Mouse (Mus musculus): Measurements from ENCODE around the gene Nr1d1. TPM values are rescaled to one million over a fixed set of nuclear protein-coding genes. Genes with fewer than 3 reads are reported as not detected.

Nr1d1 gene
- polyA plus RNA-seq, 1 experiment from 2014 or later, result 3.5 TPM

- no peak overlapping the region for H3K9ac ChIP-seq (ENCODE audit: low read depth, low read length)
- DNase-seq (ENCODE audit: low spot score) (no peak), ATAC-seq (replicated peaks; ENCODE audit: low FRiP score, low read depth) (no peak)
- no peak overlapping the region for H3K4me2 ChIP-seq (ENCODE audit: low read length)
- H3K9me3 ChIP-seq (replicated peaks; ENCODE audit: low read length), result no peaks in the 10 kb centered on the region
- TF ChIP-seq CTCF (IDR thresholded peaks at IDR 0.05; ENCODE audit: low read depth), result no peak
- peak overlapping the region; percentile 95 for H3K27ac ChIP-seq
- no peaks in the 10 kb centered on the region for H3K36me3 ChIP-seq (ENCODE audit: insufficient read depth, low read length)
- H3K4me1 ChIP-seq (replicated peaks; ENCODE audit: insufficient read depth, low read length), result peaks cover 67% of the 10 kb centered on the region
- H3K4me3 ChIP-seq (replicated peaks; ENCODE audit: low read depth, low read length), result no peak overlapping the region
- H3K27me3 ChIP-seq (ENCODE audit: insufficient read depth, low read length), result no peaks in the 10 kb centered on the region
Measured at GRCm38 (mm10) chr11:98777888-98778287, 2.8 kb upstream of the Nr1d1 start.

- Histone ChIP-seq H3K27me3 (ENCODE audit: insufficient read depth, low read length) (no peaks in the 10 kb centered on the region), H3K4me3 (replicated peaks; ENCODE audit: low read depth, low read length) (no peak overlapping the region), H3K9ac (ENCODE audit: low read depth, low read length) (peak overlapping the region; percentile 24; the same call in 1 of the 2 replicates), H3K9me3 (replicated peaks; ENCODE audit: low read length) (no peaks in the 10 kb centered on the region), H3K4me1 (replicated peaks; ENCODE audit: insufficient read depth, low read length) (peaks cover 65% of the 10 kb centered on the region), H3K4me2 (ENCODE audit: low read length) (peak overlapping the region; percentile 21), H3K36me3 (ENCODE audit: insufficient read depth, low read length) (no peaks in the 10 kb centered on the region), H3K27ac (peak overlapping the region; percentile 95)
- no peak for TF ChIP-seq CTCF (IDR thresholded peaks at IDR 0.05; ENCODE audit: low read depth)
- ATAC-seq (replicated peaks; ENCODE audit: low FRiP score, low read depth) (0 out of 2 replicates have a peak, but pooled peaks have one; percentile 3), DNase-seq (ENCODE audit: low spot score) (peak; percentile 92)
- WGBS, result 10% methylated on average over 9 of the region's 9 CpGs
Measured at GRCm38 (mm10) chr11:98776843-98777590, 1.9 kb upstream of the Nr1d1 start.

GRCm38 (mm10) chr11:98776052-98776764 lies 1.1 kb upstream of the Nr1d1 start:
- Histone ChIP-seq H3K27me3 (ENCODE audit: insufficient read depth, low read length) (no peaks in the 10 kb centered on the region), H3K9ac (ENCODE audit: low read depth, low read length) (0 out of 2 replicates have a peak overlapping the region, but pooled peaks have one; percentile 24), H3K4me1 (replicated peaks; ENCODE audit: insufficient read depth, low read length) (peaks cover 58% of the 10 kb centered on the region), H3K4me2 (ENCODE audit: low read length) (peak overlapping the region; percentile 60), H3K27ac (peak overlapping the region; percentile 95), H3K4me3 (replicated peaks; ENCODE audit: low read depth, low read length) (no peak overlapping the region), H3K36me3 (ENCODE audit: insufficient read depth, low read length) (no peaks in the 10 kb centered on the region), H3K9me3 (replicated peaks; ENCODE audit: low read length) (no peaks in the 10 kb centered on the region)
- 33% methylated on average over 12 of the region's 12 CpGs for WGBS
- no peak for TF ChIP-seq CTCF (IDR thresholded peaks at IDR 0.05; ENCODE audit: low read depth)
- DNase-seq (ENCODE audit: low spot score) (no peak), ATAC-seq (replicated peaks; ENCODE audit: low FRiP score, low read depth) (no peak)

- Histone ChIP-seq H3K4me3 (replicated peaks; ENCODE audit: low read depth, low read length) (peak overlapping the region; percentile 40), H3K27me3 (ENCODE audit: insufficient read depth, low read length) (no peaks in the 10 kb centered on the region), H3K4me1 (replicated peaks; ENCODE audit: insufficient read depth, low read length) (peaks cover 58% of the 10 kb centered on the region), H3K4me2 (ENCODE audit: low read length) (peak overlapping the region; percentile 60), H3K9ac (ENCODE audit: low read depth, low read length) (0 out of 2 replicates have a peak overlapping the region, but pooled peaks have one; percentile 24), H3K27ac (peak overlapping the region; percentile 95), H3K9me3 (replicated peaks; ENCODE audit: low read length) (no peaks in the 10 kb centered on the region), H3K36me3 (ENCODE audit: insufficient read depth, low read length) (peaks cover 3% of the 10 kb centered on the region; the same call in 1 of the 2 replicates)
- DNase-seq (ENCODE audit: low spot score) (peak; percentile 97), ATAC-seq (replicated peaks; ENCODE audit: low FRiP score, low read depth) (no peak; the same call in 1 of the 2 replicates)
- WGBS, result 2% methylated on average over 15 of the region's 15 CpGs
- no peak; the same call in 1 of the 2 replicates for TF ChIP-seq CTCF (IDR thresholded peaks at IDR 0.05; ENCODE audit: low read depth)
Measured at GRCm38 (mm10) chr11:98775348-98776051, 367 bp upstream of the Nr1d1 start.

- peak overlapping the region; percentile 59; the same call in 1 of the 2 replicates for H3K9ac ChIP-seq (ENCODE audit: low read depth, low read length)
- under 1% methylated on average over 37 of the region's 37 CpGs for WGBS
- H3K27ac ChIP-seq, result peak overlapping the region; percentile 95
Measured at GRCm38 (mm10) chr11:98773635-98774295, 1.4 kb downstream of the Nr1d1 start.

More at GRCm38 (mm10) chr11:98773635-98774295, 1.4 kb downstream of the Nr1d1 start:
- H3K4me3 ChIP-seq (replicated peaks; ENCODE audit: low read depth, low read length), result peak overlapping the region; percentile 40
- H3K27me3 ChIP-seq (ENCODE audit: insufficient read depth, low read length), result no peaks in the 10 kb centered on the region
- peaks cover 61% of the 10 kb centered on the region for H3K4me1 ChIP-seq (replicated peaks; ENCODE audit: insufficient read depth, low read length)
- DNase-seq (ENCODE audit: low spot score) (peak; percentile 99), ATAC-seq (replicated peaks; ENCODE audit: low FRiP score, low read depth) (peak; percentile 73)
- TF ChIP-seq CTCF (IDR thresholded peaks at IDR 0.05; ENCODE audit: low read depth), result no peak
- peak overlapping the region; percentile 60 for H3K4me2 ChIP-seq (ENCODE audit: low read length)
- H3K9me3 ChIP-seq (replicated peaks; ENCODE audit: low read length), result no peaks in the 10 kb centered on the region
- H3K36me3 ChIP-seq (ENCODE audit: insufficient read depth, low read length), result peaks cover 4% of the 10 kb centered on the region
